Mouse (Mus musculus) left cerebral cortex, postnatal 4 days (tissue): ENCODE data around the gene Sdc4. TPM values are rescaled to one million over a fixed set of nuclear protein-coding genes. Genes with fewer than 3 reads are reported as not detected.

Source experiments
- DNase-seq: peaks from one replicate; pipeline ENCODE4 v3.0.0-alpha.2; 2022
- intact Hi-C: fragments of 180-260 bp; cut with DNase I; formaldehyde crosslinking; loops from one replicate; pipeline ENCODE4 v1.15.1; 2025
- total RNA-seq, 2 experiments: library from RNA; stranded (reverse); gene quantifications; 2 replicates each; pipeline ENCODE4 v1.2.3; 2021

The Sdc4 gene
- total RNA-seq, result 10 to 100 TPM in 1 of 2 experiments, 1 to 10 TPM in 1; 9.6 to 12.6 TPM

GRCm38 (mm10) chr2:164443460-164444000, at the start of gene Sdc4:
Gene Sdc4 (minus strand): TSS chr2:164443887.
- DNase-seq, result no peak
- intact Hi-C loops, result no loop called here

DNA sequence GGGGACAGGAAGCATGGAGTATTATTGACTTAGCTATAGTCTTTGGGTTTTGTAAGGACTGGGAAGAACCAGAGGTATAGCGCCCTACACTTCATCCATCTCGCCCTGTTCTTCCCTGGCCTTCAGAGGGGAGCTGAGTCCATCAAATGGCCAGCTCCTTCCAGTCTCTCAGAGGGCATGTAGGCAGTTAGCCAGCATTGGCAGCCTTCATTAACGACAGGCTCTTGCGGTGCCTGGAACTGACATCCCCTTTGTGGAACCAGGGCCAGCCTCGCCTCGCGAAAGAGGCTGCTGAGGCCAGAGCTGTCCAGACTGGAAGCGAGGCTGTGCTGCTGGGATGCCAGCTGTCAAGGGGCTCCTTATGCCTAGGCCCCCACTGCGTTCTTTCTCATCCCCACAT, 44.1 kb upstream of the Sdc4 start:
- peak; percentile 88 for DNase-seq
- intact Hi-C loops, result no loop called here

GRCm38 (mm10) chr2:164487115-164487527, 43.4 kb upstream of the Sdc4 start:
- DNase-seq, result no peak
- intact Hi-C loops, result no loop called here

GRCm38 (mm10) chr2:164486258-164487114, 42.8 kb upstream of the Sdc4 start:
- intact Hi-C loops, result no loop called here
- DNase-seq, result peak; percentile 48

DNA sequence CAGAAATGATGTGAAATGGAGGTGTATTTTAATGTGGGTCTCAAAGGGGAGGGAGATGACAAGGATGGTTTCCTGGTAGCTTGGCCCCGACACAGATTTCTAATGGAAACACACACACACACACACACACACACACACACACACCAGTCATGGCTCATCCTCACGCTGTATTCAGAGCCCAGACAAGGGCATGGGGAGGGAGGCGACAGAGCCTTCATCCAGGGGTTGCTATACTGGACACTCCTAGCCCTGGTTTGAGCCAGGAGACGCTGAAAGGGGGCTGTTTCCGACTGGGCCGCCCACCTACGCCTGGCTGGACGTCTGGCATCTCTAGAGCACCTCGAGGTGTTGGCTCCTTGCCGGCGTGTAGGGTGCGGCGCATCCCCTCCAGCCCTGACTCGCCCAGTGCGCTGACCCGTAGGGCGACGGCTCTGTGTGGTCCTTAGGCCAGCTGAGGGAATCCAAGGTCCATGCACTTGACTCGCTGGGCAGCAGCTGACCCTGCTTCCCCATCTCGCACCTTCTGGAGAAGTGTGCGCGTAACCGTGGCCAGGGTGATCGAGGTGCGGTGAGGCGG, 42.1 kb upstream of the Sdc4 start, which contains the start of gene Dbndd2:
Dbndd2 (plus strand) TSS at position 426 of the 577 bp plus-strand sequence.
- intact Hi-C loops, result no loop called here
- DNase-seq, result no peak

DNA sequence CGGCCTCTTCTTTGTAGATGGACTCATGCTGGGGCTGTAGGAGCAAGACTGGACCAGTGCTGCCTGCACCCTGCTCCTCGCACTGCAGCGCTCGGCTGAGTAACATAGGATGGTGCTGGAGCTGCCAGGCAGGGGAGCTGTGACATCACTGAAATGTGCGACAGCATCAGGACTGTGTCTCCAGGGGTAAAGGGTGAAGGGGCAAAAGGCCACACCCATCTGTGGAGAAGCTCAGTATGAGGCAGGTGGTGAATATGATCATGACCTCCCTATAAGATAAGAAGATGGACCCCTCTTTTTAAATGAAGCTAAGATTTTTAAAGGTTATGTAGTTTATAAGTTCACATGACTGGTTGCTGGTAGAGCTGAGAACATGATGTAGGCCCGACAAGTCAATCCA, 29.9 kb upstream of the Sdc4 start, which contains the start of gene Trp53tg5:
Trp53tg5 (minus strand) TSS at position 101 of the 400 bp plus-strand sequence.
- DNase-seq, result no peak
- intact Hi-C loops, result no loop called here

DNA sequence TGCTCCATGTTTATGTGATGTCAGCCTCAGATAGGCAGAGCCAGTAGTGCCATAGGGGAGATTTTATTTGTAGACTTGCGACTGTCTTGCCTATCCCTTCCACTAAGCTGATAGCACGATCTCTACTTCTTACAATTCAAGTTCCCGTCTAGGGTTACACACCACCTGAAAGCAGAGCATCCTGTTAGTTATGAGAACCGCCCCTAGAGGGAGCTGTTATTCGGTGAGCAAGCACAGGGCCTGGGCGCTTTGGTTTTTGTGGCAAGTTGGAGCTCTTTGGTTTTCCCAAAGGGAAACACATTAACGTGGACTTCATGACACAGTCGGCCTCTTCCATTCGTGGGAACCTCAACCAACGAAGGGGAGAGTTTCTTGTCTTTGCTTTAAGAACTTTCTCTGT, 26.6 kb upstream of the Sdc4 start:
- DNase-seq, result peak; percentile 59
- intact Hi-C loops, result no loop called here

DNA sequence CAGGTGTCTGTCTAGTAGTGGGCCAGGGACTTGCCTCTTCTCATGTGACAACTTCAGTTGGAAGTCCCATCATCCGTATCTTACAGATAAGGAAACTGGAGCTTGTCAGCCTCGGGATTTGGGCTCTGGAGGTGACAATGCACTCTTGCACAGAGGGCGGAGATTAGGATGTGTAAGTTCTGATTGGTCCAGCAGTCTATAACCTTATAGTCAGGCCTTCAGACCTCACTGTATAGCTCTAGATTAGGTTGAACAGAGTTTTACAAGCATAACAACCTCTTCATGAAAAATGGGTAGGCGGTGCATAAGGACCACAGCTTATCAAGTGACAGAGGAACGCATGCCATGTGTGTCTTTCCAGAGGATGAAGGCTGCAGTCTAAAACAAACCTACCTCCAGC, 23.1 kb upstream of the Sdc4 start:
- no peak for DNase-seq
- intact Hi-C loops, result no loop called here

GRCm38 (mm10) chr2:164465161-164465560, 21.5 kb upstream of the Sdc4 start:
- DNase-seq, result no peak
- intact Hi-C loops, result no loop called here

DNA sequence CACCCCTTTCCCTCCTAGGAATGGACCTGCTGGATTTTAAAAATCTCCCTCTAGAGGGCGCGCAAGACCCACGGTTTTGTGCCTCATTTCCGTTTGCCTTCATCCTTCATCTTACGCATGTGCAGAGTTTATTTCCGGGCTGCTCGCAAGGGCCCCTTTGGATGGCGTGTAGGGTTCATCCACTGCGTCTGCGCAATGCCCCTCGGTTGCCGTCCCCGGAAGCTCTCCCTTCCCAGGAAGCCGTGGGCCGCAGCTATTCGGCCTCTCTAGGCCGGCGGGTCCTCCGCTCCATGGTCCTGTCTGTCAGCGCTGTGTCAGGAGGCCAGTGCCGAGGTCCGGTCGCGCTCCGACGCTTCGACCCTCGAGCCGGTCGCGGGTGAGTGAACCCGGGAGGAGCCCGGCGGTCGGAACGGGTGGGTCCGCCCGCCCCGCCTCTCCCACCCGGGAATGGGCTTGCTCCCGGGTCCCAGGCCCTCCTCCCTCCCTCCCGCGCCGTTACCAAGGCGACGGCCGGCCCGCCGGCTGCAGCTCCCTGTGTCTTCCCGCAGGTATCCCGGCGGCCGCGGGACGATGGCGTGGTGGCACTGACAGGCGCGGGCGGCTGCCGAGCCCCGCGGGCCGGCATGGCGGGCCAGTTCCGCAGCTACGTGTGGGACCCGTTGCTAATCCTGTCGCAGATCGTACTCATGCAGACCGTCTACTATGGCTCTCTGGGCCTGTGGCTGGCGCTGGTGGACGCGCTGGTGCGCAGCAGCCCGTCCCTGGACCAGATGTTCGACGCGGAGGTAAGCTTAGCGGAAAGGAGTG, 17.3 kb upstream of the Sdc4 start, which contains the start of gene Gm20458:
Gm20458 (plus strand) TSS at position 223 of the 807 bp plus-strand sequence.
- intact Hi-C loops, result no loop called here

GRCm38 (mm10) chr2:164458535-164458934, 14.8 kb upstream of the Sdc4 start:
- no peak for DNase-seq
- intact Hi-C loops, result loop anchor here (5.0 kb wide), 1 partner anchor 41 kb away; no protein-coding TSS in a partner anchor

More for the DNA sequence above, 17.3 kb upstream of the Sdc4 start, which contains the start of gene Gm20458:
- DNase-seq, result peak; percentile 96

DNA sequence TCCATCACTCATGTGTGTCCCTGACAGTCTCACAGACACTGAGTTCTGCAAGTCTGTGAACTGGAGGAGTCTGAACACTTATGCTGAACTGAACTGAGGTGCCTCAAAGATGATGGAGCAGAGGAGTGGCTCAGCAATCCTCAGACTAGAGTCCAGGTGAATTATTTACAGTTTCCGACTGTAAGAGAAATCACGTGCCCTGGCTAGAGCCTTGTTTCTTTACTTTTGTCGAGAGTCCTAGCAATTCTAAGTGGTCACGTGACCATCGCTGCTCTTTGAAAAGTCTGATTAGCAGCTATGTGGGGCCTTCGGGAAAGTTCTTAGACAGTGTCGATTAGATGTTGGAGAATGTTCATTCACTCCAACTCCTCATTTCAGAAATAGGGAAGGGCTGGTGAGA, 14.3 kb upstream of the Sdc4 start:
- DNase-seq, result no peak
- intact Hi-C loops, result loop anchor here (5.0 kb wide), 1 partner anchor 41 kb away; no protein-coding TSS in a partner anchor

- intact Hi-C loops, result loop anchor here (5.0 kb wide), 1 partner anchor 40 kb away; no protein-coding TSS in a partner anchor
- DNase-seq, result no peak
These were observed 13.2 kb upstream of the Sdc4 start, which contains the start of gene Sys1 for GRCm38 (mm10) chr2:164456864-164457300. Gene Sys1 (plus strand): TSS chr2:164456964.

GRCm38 (mm10) chr2:164456413-164456812, 12.7 kb upstream of the Sdc4 start:
- no peak for DNase-seq
- intact Hi-C loops, result loop anchor here (5.0 kb wide), 1 partner anchor 39 kb away; no protein-coding TSS in a partner anchor

GRCm38 (mm10) chr2:164455421-164456190, 11.9 kb upstream of the Sdc4 start:
- intact Hi-C loops, result loop anchor here (5.0 kb wide), 1 partner anchor 38 kb away; no protein-coding TSS in a partner anchor
- no peak for DNase-seq

- intact Hi-C loops, result loop anchor here (5.0 kb wide), 1 partner anchor 38 kb away; no protein-coding TSS in a partner anchor
- no peak for DNase-seq
These were observed 11.2 kb upstream of the Sdc4 start for GRCm38 (mm10) chr2:164454846-164455245.

DNA sequence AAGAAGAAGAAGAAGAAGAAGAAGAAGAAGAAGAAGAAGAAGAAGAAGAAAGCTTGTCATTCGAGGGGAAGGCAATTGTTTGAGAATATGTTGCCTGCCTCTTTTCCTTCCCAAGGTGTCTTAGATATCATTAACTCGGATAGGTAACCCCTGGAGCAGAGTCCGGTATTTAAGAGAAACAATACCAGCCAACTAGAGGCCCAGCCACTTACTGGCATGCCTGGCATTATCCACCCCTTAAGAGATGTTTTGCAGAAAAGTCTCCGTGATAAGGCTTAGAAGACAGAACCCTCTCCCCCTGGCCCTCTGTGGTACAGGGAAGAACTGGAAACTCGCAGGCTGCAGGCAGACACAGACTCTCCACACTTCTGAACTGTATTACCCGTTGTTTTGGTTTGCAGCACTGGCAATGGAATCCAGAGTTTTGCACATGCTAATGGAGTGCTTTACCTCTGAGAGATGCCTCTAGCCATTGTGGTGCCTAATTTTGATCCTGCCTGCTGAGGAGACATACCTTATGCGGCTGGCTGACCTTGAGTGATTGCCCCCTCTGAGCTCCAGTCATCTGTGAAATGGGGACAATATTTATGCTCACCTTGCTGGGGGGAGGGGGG, 10.3 kb upstream of the Sdc4 start:
- no peak for DNase-seq
- intact Hi-C loops, result no loop called here

DNA sequence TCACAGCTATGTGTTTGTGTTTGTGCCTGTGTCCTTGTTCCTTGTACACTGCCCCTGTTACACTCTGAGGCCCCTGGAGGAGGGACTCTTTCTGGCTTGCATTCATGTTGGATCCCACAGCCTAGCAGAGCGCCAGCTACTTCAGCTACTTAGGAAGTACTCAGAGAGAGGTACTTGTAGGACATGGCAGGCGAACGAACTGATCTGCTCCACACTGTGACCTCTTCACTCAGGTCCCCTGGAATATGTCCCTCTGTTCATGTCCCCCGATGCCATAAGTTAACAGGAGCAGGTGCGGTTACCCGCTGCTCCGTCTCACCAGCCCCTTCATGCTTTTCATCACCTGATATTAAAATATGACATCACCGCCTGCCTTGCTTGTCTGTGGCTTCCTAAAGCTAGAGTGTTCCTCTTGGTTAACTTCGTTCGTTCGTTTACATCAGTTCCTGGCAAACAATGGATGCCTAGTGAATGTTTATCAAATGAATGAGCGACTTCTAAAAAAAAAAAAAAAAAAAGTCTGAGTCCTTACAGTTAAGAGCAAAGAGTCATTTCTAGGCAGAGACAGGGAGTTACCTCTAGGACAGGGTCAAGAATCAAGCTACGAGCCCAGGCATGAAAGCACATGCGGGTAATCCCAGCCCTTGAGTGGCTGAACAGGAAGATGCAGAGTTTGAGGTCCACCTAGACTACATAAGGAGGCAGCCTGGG, 9.5 kb upstream of the Sdc4 start:
- DNase-seq, result no peak
- intact Hi-C loops, result no loop called here
